Mouse (Mus musculus) spleen, adult 2 months (tissue): Measurements from ENCODE around the gene Sirt2. TPM values are rescaled to one million over a fixed set of nuclear protein-coding genes. Genes with fewer than 3 reads are reported as not detected.

Source experiments
- DNase-seq, 2 experiments: peaks; one replicate each; pipeline versions ENCODE4 v3.0.0 to v3.0.0-alpha.2; 2012 to 2021; ENCODE audit warnings: low spot score in 2 of 2, low read depth in 1 of 2
- H3K27ac ChIP-seq: fragments of 200-500 bp; 2 replicates; pipeline ENCODE4 v1.5.1; 2012; ENCODE audit warnings: low read length, inconsistent platforms; ENCODE audit not compliant: insufficient read depth
- H3K27me3 ChIP-seq: fragments of 200-500 bp; 2 replicates; pipeline ENCODE4 v1.6.1; 2012; ENCODE audit warnings: mild to moderate bottlenecking, moderate library complexity, low read length, inconsistent platforms; ENCODE audit not compliant: control insufficient read depth, insufficient read depth
- H3K36me3 ChIP-seq: fragments of 200-500 bp; 2 replicates; pipeline ENCODE4 v1.6.1; 2012; ENCODE audit warnings: mild to moderate bottlenecking, low read length, inconsistent platforms; ENCODE audit not compliant: control insufficient read depth, insufficient read depth
- H3K4me1 ChIP-seq: fragments of 200-500 bp; 2 replicates; pipeline ENCODE4 v1.6.1; 2011; ENCODE audit warnings: inconsistent platforms; ENCODE audit not compliant: control insufficient read depth, insufficient read depth, insufficient read length
- H3K4me3 ChIP-seq: fragments of 200-500 bp; 2 replicates; pipeline ENCODE4 v1.5.1; 2011; ENCODE audit warnings: mild to moderate bottlenecking, inconsistent platforms; ENCODE audit not compliant: insufficient read depth, insufficient read length; ENCODE audit errors: extremely low read depth
- CTCF ChIP-seq: fragments of 200-500 bp; IDR thresholded peaks from 2 replicates; pipeline ENCODE4 v1.5.1; 2011; ENCODE audit warnings: mild to moderate bottlenecking, inconsistent platforms; ENCODE audit not compliant: insufficient read depth, insufficient read length, insufficient replicate concordance; ENCODE audit errors: extremely low read depth
- POLR2A ChIP-seq: fragments of 200-500 bp; IDR thresholded peaks from 2 replicates; pipeline ENCODE4 v1.6.1; 2011; ENCODE audit warnings: low read depth, low read length, inconsistent platforms
- WGBS: fragments of 180-500 bp; shearing (Covaris S2); methylation state at CpG from one replicate; pipeline ENCODE4 v1.1.7; 2018; 5-methylcytosine and 5-hydroxymethylcytosine counted together
- polyA plus RNA-seq: library from polyadenylated mRNA; depleted of rRNA; stranded (reverse); fragments of >200 nt; gene quantifications from 2 replicates; pipeline ENCODE4 v1.2.3, GENCODE M21; 2012; rRNA removed

Gene Sirt2
- polyA plus RNA-seq = 48.4 and 53.3 TPM in 2 replicates

- peaks cover 7% of the 10 kb centered on the region; the same call in 1 of the 2 replicates for H3K4me1 ChIP-seq
- peak; percentile 53 for TF ChIP-seq POLR2A
- no peak for TF ChIP-seq CTCF
- H3K4me3 ChIP-seq = peak within 1 kb of the TSS; percentile 95
- peak; percentile 96 to 98 for DNase-seq
- under 1% methylated on average over 45 of the region's 45 CpGs for WGBS
- peaks cover 14% of the 10 kb centered on the region for H3K36me3 ChIP-seq
- peak within 1 kb of the TSS; percentile 82 for H3K27ac ChIP-seq
- no peaks in the 10 kb centered on the region for H3K27me3 ChIP-seq
These were observed at the start of gene Sirt2 for GRCm38 (mm10) chr7:28766173-28766879. Gene Sirt2 (plus strand): TSS chr7:28766735.

- 89% methylated on average over 10 of the region's 10 CpGs for WGBS
- no peak for DNase-seq
- no peak overlapping the region for H3K4me3 ChIP-seq
- no peaks in the 10 kb centered on the region for H3K36me3 ChIP-seq
- H3K4me1 ChIP-seq = no peaks in the 10 kb centered on the region
- H3K27me3 ChIP-seq = no peaks in the 10 kb centered on the region
- TF ChIP-seq CTCF = no peak
- no peak for TF ChIP-seq POLR2A
- no peak overlapping the region for H3K27ac ChIP-seq
These were observed 48.8 kb upstream of the Sirt2 start for GRCm38 (mm10) chr7:28717726-28718125.

GRCm38 (mm10) chr7:28719159-28719558, 47.4 kb upstream of the Sirt2 start:
- Histone ChIP-seq H3K27ac (no peak overlapping the region), H3K4me3 (no peak overlapping the region), H3K27me3 (no peaks in the 10 kb centered on the region), H3K4me1 (no peaks in the 10 kb centered on the region), H3K36me3 (no peaks in the 10 kb centered on the region)
- no peak for DNase-seq
- 76% methylated on average over 4 of the region's 4 CpGs for WGBS
- TF ChIP-seq POLR2A = no peak
- TF ChIP-seq CTCF = no peak

- no peak overlapping the region for H3K27ac ChIP-seq
- H3K27me3 ChIP-seq = no peaks in the 10 kb centered on the region
- 88% methylated on average over 2 of the region's 2 CpGs for WGBS
- TF ChIP-seq POLR2A (no peak), CTCF (no peak)
- H3K36me3 ChIP-seq = no peaks in the 10 kb centered on the region
- no peak overlapping the region for H3K4me3 ChIP-seq
- DNase-seq = no peak
- H3K4me1 ChIP-seq = no peaks in the 10 kb centered on the region
These were observed 46.9 kb upstream of the Sirt2 start for GRCm38 (mm10) chr7:28719650-28720049.

GRCm38 (mm10) chr7:28720753-28721537, 45.6 kb upstream of the Sirt2 start:
- no peak for TF ChIP-seq CTCF
- no peak for TF ChIP-seq POLR2A
- Histone ChIP-seq H3K27ac (no peak overlapping the region), H3K4me1 (no peaks in the 10 kb centered on the region), H3K36me3 (no peaks in the 10 kb centered on the region), H3K4me3 (no peak overlapping the region), H3K27me3 (no peaks in the 10 kb centered on the region)
- WGBS = 74% methylated on average over 3 of the region's 3 CpGs
- DNase-seq = no peak

GRCm38 (mm10) chr7:28722079-28722478, 44.5 kb upstream of the Sirt2 start:
- H3K4me3 ChIP-seq = no peak overlapping the region
- no peaks in the 10 kb centered on the region for H3K27me3 ChIP-seq
- H3K27ac ChIP-seq = no peak overlapping the region
- no peak for DNase-seq
- WGBS = 94% methylated on average over 7 of the region's 7 CpGs
- no peaks in the 10 kb centered on the region for H3K36me3 ChIP-seq
- H3K4me1 ChIP-seq = no peaks in the 10 kb centered on the region
- TF ChIP-seq CTCF (no peak), POLR2A (no peak)

GRCm38 (mm10) chr7:28724613-28725012, 41.9 kb upstream of the Sirt2 start:
- no peaks in the 10 kb centered on the region for H3K27me3 ChIP-seq
- H3K4me3 ChIP-seq = no peak overlapping the region
- 93% methylated on average over 2 of the region's 2 CpGs for WGBS
- DNase-seq = no peak
- TF ChIP-seq POLR2A (no peak), CTCF (no peak)
- H3K36me3 ChIP-seq = no peaks in the 10 kb centered on the region
- H3K4me1 ChIP-seq = no peaks in the 10 kb centered on the region
- no peak overlapping the region for H3K27ac ChIP-seq
